Mouse (Mus musculus): ENCODE measurements around the gene Papss1.

Papss1 gene

GRCm38 (mm10) chr3:131586818-131587217 is 22.2 kb downstream of the Papss1 start:
- no peak for DNase-seq

DNA sequence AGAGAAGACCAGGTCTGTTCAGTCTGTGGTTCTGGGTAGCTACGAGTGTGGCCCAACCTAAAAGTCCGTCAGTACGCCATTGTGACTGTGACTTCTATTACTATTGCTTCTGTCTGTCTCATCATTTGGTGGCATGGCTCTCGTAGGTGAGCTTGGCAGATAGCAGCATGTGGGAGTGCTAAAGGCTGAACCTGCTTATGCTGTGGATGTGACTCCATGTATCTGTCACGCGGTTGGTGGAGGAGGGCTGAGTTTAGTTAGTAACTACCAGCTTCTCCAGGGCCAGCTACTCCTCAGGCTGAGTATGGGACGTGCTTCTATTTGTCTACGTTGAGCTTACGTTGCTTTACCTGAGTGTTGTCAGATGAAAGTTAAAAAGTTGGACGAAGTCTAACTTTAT is 23.4 kb downstream of the Papss1 start:
- DNase-seq: no peak

- DNase-seq: no peak
These were observed 28.7 kb downstream of the Papss1 start for GRCm38 (mm10) chr3:131593143-131593798.

DNA sequence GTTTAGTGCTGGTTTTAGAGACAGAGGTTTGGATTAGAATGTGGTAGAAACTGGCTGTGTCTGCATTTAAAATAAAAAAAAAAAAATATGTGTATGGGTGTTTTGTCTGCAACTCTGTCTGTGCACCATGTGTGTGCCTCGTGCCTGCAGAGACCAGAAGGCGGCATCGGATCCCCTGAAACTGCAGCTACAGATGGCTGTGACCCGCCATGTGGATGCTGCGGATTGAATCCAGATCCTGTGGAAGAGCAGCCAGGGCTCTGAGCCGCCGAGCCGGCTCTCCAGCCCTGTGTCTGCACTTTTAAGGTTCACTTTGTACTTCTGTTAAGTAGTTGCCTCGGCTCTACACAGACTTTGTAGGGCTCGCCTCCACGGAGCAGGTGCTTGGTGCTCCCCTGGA is 29.8 kb downstream of the Papss1 start:
- no peak for DNase-seq

DNA sequence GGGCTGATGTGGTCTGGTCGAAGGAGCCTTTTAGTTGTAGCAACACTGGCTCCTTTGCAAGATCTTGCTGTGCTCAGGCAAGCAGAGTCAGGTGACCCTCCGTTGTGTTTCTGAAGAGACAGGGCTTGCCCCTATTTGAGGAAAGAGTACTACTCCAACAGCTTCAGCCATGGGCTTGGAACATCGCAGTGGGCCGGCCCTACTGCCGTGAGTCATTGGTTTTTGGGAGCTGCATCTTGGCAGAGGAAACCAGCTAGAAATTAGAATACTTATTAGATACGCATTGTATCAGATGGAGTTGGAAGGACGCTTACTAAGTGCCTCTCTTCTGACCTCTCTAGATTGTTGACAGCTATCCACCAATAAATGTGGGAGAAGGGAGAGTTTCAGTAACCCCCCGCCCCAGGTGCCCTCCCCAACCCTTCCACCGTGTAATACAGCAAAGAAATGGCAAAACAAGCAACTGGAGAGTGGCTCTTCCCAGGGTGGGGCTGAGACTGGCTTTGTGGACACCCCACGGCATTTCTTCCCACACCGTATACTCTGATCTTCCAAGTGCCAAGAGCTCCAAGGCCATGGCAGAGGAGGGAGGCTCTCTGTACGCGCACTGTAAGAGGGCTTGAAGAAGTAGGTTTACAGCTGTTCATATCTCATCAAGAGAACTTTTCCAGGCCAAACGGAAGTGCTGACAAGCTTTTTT is 31.1 kb downstream of the Papss1 start:
- DNase-seq: no peak

GRCm38 (mm10) chr3:131600726-131601125 is 36.2 kb downstream of the Papss1 start:
- DNase-seq: no peak

DNA sequence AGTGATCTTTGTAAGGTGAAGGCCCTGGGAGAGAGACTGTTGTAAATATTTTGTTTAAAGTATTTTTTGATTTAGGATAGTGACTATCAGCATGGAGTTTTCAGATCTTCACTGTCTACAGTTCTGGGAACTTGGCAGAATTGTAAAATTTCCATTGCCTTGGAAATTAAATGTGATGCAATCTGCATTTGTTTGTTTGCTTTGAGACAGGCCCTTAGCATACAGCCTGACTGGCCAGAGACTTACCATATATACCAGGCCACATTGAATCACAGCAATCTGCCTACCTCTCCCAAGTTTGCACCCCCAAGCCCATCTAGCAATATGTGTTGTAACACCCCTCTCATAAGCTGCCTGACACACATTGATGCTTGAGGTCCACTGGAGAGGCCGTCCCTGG is 36.8 kb downstream of the Papss1 start:
- no peak for DNase-seq

- DNase-seq: no peak
These were observed 38.4 kb downstream of the Papss1 start for GRCm38 (mm10) chr3:131602995-131603414.

DNA sequence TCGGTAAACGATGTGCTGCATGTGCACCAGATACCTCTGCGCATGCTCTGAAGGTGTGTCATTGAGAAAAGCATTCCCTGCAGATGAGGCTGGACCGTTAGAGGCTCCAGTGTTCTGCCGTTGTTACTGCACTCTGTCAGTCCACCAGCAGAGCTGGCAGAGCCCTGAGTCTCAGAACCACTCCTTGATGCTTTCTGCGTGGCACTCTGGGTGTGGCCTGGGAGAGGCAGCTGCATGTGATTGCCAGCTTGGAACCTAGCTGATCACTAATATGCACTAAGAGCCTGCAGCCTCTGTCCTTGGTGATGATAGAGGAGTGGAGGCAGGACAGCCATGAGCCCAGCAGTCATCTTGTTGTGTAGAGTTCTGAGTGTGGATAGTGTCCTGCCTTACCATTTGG is 43.5 kb downstream of the Papss1 start:
- no peak for DNase-seq

DNA sequence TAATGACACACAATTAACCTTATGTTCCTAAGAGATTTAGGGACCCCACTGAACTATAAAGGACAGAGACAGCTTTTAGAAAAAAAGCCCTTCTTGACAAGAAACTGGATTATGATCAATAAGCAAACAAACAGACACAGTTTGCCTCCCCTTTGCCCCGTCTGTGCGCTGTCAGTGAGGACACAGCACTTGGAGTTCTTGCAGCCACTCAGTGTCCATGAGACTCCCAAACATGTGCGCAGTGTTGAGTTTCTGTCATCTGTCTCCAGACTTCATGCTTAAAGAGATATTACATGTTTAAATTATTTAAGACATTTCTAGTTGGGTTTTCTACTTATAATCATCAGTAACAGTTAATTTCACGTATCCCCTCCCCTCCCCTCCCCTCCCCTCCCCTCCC is 45.1 kb downstream of the Papss1 start:
- DNase-seq: no peak

GRCm38 (mm10) chr3:131610595-131610994 is 46.0 kb downstream of the Papss1 start:
- no peak for DNase-seq

DNA sequence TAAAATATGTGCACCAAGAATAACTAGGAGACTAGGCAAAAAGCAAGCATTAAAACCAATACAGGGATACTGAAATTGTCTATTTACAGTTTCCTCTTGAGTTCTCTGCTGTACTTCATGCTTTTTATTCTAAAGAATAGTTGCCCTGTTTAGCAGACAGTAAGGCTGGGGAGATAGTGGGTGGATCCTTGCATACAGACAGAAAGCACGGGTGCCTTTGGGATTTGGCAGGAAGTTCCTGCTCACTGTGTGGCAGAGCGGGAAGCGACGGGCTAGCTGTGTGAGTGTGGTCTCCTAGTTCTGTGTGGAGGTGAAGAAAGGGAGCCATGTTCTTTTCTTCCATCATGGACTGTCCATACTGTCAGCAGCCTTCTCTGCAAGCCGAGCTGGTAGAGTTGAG is 48.3 kb downstream of the Papss1 start:
- no peak for DNase-seq

- no peak for DNase-seq
These were observed 49.5 kb downstream of the Papss1 start for GRCm38 (mm10) chr3:131614056-131614455.

DNA sequence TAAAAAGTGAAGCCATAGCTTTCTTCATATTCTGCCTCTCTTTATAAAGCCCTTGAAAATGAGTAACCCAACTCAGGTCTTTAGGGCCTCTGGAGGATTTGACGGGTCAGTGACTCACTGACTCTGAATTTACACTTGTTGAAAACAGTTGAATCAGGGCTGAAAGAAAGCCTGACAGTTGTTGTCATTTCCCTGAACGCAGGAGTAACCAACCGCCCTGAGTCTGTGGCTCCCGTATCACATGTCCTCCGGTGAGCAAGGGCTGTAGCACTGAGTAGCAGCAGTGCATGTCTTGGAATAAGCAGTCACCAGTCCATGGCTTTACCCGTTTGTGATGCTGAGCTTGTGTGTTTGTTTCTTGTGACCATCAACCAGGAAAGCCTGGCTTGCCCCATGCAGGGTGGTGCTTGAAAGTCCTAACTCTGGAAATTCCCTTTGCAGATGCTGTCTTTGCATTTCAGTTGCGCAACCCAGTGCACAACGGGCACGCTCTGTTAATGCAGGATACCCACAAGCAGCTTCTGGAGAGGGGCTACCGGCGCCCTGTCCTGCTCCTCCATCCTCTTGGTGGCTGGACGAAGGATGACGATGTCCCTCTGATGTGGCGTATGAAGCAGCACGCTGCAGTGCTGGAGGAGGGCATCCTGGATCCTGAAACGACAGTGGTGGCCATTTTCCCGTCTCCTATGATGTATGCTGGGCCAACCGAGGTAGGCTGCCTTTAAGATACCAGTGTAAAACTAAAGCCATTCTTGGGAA is 54.2 kb downstream of the Papss1 start:
- no peak for DNase-seq

DNA sequence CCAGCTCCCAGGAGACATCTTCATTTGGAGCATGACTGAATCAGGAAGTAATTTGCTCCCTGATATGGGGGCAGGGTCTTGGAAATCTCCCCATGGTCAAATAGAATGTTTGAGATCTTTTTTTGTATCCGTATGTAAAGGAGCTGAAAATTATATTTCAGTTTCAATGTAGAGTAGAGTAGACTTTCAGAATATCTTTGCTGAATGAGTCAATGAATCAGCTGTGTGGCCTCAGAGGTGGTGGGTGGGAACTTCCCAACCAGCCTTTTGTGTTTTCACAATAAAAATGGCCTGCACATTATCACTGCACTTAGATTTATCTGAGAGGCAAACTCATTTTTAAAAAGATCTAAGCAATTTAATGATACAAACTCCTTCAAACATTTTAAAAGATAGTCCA is 58.6 kb downstream of the Papss1 start:
- no peak for DNase-seq

DNA sequence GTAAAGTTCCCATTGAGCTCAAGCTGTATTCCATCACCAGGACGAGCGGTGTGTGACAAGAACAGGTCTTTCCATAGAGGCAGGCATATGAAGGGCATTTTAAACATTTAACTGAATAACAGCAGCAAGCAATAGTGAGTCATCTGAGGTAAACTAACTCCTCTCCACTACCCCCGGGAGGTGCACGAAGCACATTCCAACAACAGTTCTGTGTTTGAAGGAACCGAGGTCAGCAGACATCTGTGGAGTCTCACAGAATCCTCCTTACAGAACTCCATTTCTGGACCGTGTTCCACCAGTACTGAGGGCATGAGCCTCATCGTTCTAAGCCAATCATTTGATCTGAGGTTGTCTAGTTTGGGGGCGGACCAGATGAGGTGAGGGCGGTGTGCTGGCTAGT is 59.5 kb downstream of the Papss1 start:
- no peak for DNase-seq

- no peak for DNase-seq
These were observed 62.9 kb downstream of the Papss1 start for GRCm38 (mm10) chr3:131627476-131627875.

DNA sequence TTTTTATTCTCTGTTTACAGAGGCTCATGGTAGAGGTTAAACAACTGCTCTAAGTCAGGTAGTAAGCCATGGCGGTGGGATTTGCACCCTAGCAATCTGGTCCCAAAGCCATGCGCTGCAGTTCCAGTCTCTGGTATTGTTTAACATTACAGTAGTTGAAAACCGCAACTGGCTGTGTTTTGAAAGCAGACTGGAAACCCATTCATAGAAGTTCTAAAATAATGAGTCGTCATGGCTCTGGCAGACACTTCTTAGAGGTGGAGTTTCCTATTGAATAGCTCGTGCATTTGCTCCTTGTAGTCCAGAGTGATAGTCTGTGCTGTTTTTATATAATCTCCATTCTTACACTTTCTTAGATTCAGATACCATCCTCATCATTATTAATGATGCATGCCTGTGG is 63.7 kb downstream of the Papss1 start:
- no peak for DNase-seq

GRCm38 (mm10) chr3:131628931-131629330 is 64.4 kb downstream of the Papss1 start:
- DNase-seq: no peak

DNA sequence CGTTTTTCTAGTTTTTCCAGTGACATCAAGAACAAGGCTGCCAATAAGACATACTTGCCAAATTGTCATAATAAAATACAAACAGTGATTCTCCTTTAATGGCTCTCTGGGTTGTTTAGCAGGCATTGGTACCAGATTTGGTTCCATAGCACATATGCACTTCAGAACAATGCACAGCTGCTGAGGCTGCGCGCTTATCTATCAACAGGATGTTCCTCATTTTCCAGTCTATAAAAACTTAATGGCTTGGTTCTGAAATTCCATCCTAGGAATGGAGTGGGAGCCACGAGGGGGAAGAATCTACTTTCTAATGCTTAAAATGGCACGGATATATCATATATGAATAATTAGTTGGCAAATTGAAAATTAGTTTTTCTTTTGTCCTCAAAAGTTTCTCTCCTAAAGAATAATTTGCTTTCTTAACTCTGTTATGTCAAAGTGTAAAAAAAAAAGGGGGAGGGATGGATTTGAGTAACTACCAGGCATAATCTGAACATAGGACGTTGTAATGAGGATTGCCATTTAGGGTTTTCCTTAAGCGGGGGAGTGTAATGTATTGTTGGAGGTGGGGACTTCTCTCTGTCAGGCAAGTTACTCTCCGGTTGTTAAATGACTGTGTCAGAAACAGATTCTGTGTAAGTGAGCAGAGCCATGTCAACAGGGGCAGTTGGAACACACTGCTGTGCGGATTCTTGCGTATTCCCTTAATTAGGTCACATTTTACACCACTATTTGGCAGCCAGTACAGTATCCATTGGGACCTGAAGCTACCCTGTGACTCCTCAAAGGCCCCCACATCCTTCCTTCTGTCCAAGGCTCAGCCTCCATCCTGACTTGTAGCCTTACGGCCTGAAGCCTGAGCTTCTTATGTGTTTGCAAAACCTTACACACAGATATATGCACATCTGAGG is 66.1 kb downstream of the Papss1 start:
- no peak for DNase-seq

DNA sequence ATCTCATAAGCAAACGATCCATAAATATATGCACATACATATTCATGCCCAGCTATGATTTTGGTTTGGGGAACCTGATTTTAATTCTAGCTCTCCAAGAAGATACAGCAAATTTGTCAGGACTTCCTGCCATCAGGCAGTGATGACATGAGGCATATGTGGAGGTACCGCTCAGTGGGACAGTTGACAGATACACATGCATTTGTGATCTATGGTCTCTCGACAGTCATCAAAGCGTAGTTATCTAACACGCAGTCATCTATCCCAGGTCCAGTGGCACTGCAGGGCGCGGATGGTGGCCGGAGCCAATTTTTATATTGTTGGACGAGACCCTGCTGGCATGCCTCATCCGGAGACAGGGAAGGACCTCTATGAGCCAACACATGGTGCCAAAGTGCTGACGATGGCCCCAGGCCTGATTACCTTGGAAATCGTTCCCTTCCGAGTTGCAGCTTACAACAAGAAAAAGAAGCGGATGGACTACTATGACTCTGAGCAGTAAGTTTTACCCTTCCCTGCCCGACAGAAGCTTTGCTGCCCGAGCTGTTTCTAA is 66.8 kb downstream of the Papss1 start:
- no peak for DNase-seq

GRCm38 (mm10) chr3:131634091-131634490 is 69.5 kb downstream of the Papss1 start:
- no peak for DNase-seq

DNA sequence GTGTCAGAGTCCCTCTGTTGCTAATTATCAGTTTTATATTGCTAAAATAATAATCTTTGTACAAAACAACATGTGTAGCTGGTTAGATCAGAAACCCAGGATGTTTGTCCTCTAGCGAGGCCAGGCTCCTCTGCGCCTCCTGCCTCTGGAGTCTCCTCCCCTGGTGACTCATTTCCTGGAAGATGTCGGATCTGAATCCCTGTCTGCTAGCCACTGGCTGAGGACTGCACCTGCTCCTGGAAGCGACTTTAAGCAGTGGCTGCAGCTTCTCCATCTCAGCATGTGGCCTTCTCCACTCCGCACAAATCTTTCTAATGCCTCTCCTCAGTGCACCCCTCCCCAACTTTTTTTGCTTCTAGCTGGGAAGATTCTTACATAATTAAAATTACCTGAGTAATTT is 71.6 kb downstream of the Papss1 start:
- DNase-seq: no peak
